Mouse (Mus musculus) MEL (cell line): ENCODE data around the gene Cep152. TPM values are rescaled to one million over a fixed set of nuclear protein-coding genes. Genes with fewer than 3 reads are reported as not detected.
A peak's percentile ranks its signal among the peaks of the same experiment; 100 is the strongest.

Source experiments
- DNase-seq: peaks from one replicate; pipeline ENCODE4 v3.0.0; 2011; ENCODE audit warnings: low read depth, low spot score
- H3K27ac ChIP-seq: 2 replicates; pipeline ENCODE4 v1.5.1; 2012; ENCODE audit warnings: low read depth, mild to moderate bottlenecking, control low read depth, low read length, moderate library complexity; ENCODE audit not compliant: control insufficient read depth
- H3K27me3 ChIP-seq, 2 experiments: fragments of 150-350 bp in 1 of 2; sonication (generic) in 1 of 2; 2 replicates each; pipeline ENCODE4 v1.6.1; 2012; ENCODE audit warnings: low read length in 2 of 2, mild to moderate bottlenecking in 2 of 2, improper control_type of control experiment in 1 of 2, moderate library complexity in 1 of 2; ENCODE audit not compliant: insufficient read depth in 2 of 2, control insufficient read depth in 1 of 2
- H3K36me3 ChIP-seq, 2 experiments: 2 replicates each; pipeline ENCODE4 v1.6.1; 2012 to 2014; ENCODE audit warnings: low read length in 2 of 2, improper control_type of control experiment in 1 of 2, inconsistent platforms in 1 of 2, mild to moderate bottlenecking in 1 of 2; ENCODE audit not compliant: insufficient read depth in 2 of 2, control insufficient read depth in 1 of 2
- H3K4me1 ChIP-seq, 2 experiments: fragments of 150-350 bp in 1 of 2; sonication (generic) in 1 of 2; 2 replicates each; pipeline ENCODE4 v1.6.1; 2012; ENCODE audit warnings: low read length in 2 of 2, improper control_type of control experiment in 1 of 2, mild to moderate bottlenecking in 1 of 2; ENCODE audit not compliant: insufficient read depth in 2 of 2, control insufficient read depth in 1 of 2
- H3K4me3 ChIP-seq, 2 experiments: fragments of 150-350 bp in 1 of 2; sonication (generic) in 1 of 2; 2 replicates each; pipeline ENCODE4 v1.5.1; 2012; ENCODE audit warnings: low read depth in 2 of 2, low read length in 2 of 2, mild to moderate bottlenecking in 2 of 2, moderate library complexity in 2 of 2, control low read depth in 1 of 2, improper control_type of control experiment in 1 of 2; ENCODE audit not compliant: control insufficient read depth in 1 of 2, insufficient read depth in 1 of 2
- H3K79me2 ChIP-seq: 2 replicates; pipeline ENCODE4 v1.6.1; 2012; ENCODE audit warnings: mild to moderate bottlenecking, low read length, moderate library complexity; ENCODE audit not compliant: control insufficient read depth, poor library complexity, insufficient read depth
- H3K9ac ChIP-seq: 2 replicates; pipeline ENCODE4 v1.6.1; 2012; ENCODE audit warnings: low read depth, mild to moderate bottlenecking, control low read depth, low read length, moderate library complexity; ENCODE audit not compliant: control insufficient read depth, poor library complexity, severe bottlenecking
- H3K9me3 ChIP-seq: fragments of 150-350 bp; sonication (generic); replicated peaks from 2 replicates; pipeline ENCODE4 v1.6.1; 2012; ENCODE audit warnings: mild to moderate bottlenecking, low read length, improper control_type of control experiment, moderate library complexity; ENCODE audit not compliant: insufficient read depth
- CHD1 ChIP-seq: IDR thresholded peaks from 2 replicates; pipeline ENCODE4 v1.6.1; 2012; ENCODE audit warnings: low read depth, mild to moderate bottlenecking, inconsistent platforms, low read length, improper control_type of control experiment
- CHD2 ChIP-seq: IDR thresholded peaks from 2 replicates; pipeline ENCODE4 v1.6.1; 2011; ENCODE audit warnings: low read length, improper control_type of control experiment
- CTCF ChIP-seq, 3 experiments: IDR thresholded peaks in 2 of 3; conservative IDR thresholded peaks in 1 of 3; 2 replicates each; pipeline ENCODE4 v1.5.1; 2011 to 2012; ENCODE audit warnings: low read length in 3 of 3, low read depth in 2 of 3, mild to moderate bottlenecking in 2 of 3, improper control_type of control experiment in 1 of 3, inconsistent platforms in 1 of 3, mixed read lengths in 1 of 3, moderate library complexity in 1 of 3; ENCODE audit not compliant: control insufficient read depth in 1 of 3, insufficient read depth in 1 of 3, poor library complexity in 1 of 3, severe bottlenecking in 1 of 3
- E2F4 ChIP-seq: IDR thresholded peaks from 2 replicates; pipeline ENCODE4 v1.6.1; 2011; ENCODE audit warnings: low read depth, low read length, improper control_type of control experiment, borderline replicate concordance
- ELF1 ChIP-seq: IDR thresholded peaks from 2 replicates; pipeline ENCODE4 v1.6.1; 2014; ENCODE audit warnings: low read depth, mild to moderate bottlenecking, inconsistent platforms, low read length, improper control_type of control experiment, moderate library complexity
- EP300 ChIP-seq, 2 experiments: IDR thresholded peaks; 2 replicates each; pipeline ENCODE4 v1.6.1; 2011; ENCODE audit warnings: improper control_type of control experiment in 2 of 2, low read length in 2 of 2, low read depth in 1 of 2, mild to moderate bottlenecking in 1 of 2
- GATA1 ChIP-seq: IDR thresholded peaks from 2 replicates; pipeline ENCODE4 v1.6.1; 2011; ENCODE audit warnings: low read depth, low read length, improper control_type of control experiment
- HCFC1 ChIP-seq: IDR thresholded peaks from 2 replicates; pipeline ENCODE4 v1.6.1; 2012; ENCODE audit warnings: low read depth, mild to moderate bottlenecking, inconsistent platforms, low read length, improper control_type of control experiment, moderate library complexity
- JUND ChIP-seq: IDR thresholded peaks from 2 replicates; pipeline ENCODE4 v1.6.1; 2011; ENCODE audit warnings: low read depth, mild to moderate bottlenecking, improper control_type of control experiment, low read length
- KAT2A ChIP-seq: conservative IDR thresholded peaks from 2 replicates; pipeline ENCODE4 v1.6.1; 2012; ENCODE audit warnings: low read depth, low read length, improper control_type of control experiment, inconsistent platforms
- MAFK ChIP-seq: IDR thresholded peaks from 2 replicates; pipeline ENCODE4 v1.6.1; 2011; ENCODE audit warnings: low read depth, mild to moderate bottlenecking, low read length, improper control_type of control experiment, borderline replicate concordance
- MAX ChIP-seq: IDR thresholded peaks from 2 replicates; pipeline ENCODE4 v1.6.1; 2011; ENCODE audit warnings: low read length, improper control_type of control experiment
- MAZ ChIP-seq: IDR thresholded peaks from 2 replicates; pipeline ENCODE4 v1.6.1; 2012; ENCODE audit warnings: low read depth, mild to moderate bottlenecking, inconsistent platforms, low read length, improper control_type of control experiment
- MEF2A ChIP-seq: IDR thresholded peaks from 2 replicates; pipeline ENCODE4 v1.6.1; 2014; ENCODE audit warnings: low read depth, mild to moderate bottlenecking, inconsistent platforms, low read length, improper control_type of control experiment; ENCODE audit not compliant: poor library complexity, insufficient replicate concordance, severe bottlenecking; ENCODE audit errors: extremely low read depth
- MXI1 ChIP-seq: IDR thresholded peaks from 2 replicates; pipeline ENCODE4 v1.6.1; 2011; ENCODE audit warnings: mild to moderate bottlenecking, low read depth, low read length, improper control_type of control experiment
- MYB ChIP-seq: IDR thresholded peaks from 2 replicates; pipeline ENCODE4 v1.6.1; 2011; ENCODE audit warnings: mild to moderate bottlenecking, low read depth, low read length, improper control_type of control experiment
- MYC ChIP-seq: IDR thresholded peaks from 2 replicates; pipeline ENCODE4 v1.6.1; 2011; ENCODE audit warnings: low read depth, mild to moderate bottlenecking, low read length, improper control_type of control experiment, moderate library complexity
- NELFE ChIP-seq: IDR thresholded peaks from 2 replicates; pipeline ENCODE4 v1.6.1; 2011; ENCODE audit warnings: low read depth, low read length, improper control_type of control experiment
- NRF1 ChIP-seq: IDR thresholded peaks from 2 replicates; pipeline ENCODE4 v1.6.1; 2014; ENCODE audit warnings: low read depth, mild to moderate bottlenecking, inconsistent platforms, low read length, improper control_type of control experiment, moderate library complexity; ENCODE audit not compliant: poor library complexity, insufficient read depth, severe bottlenecking
- POLR2A ChIP-seq, 2 experiments: IDR thresholded peaks; 2 replicates each; pipeline ENCODE4 v1.6.1; 2011 to 2012; ENCODE audit warnings: low read length in 2 of 2, mild to moderate bottlenecking in 2 of 2, control low read depth in 1 of 2, improper control_type of control experiment in 1 of 2, low read depth in 1 of 2, moderate library complexity in 1 of 2; ENCODE audit not compliant: control insufficient read depth in 1 of 2, insufficient read depth in 1 of 2, poor library complexity in 1 of 2
- POLR2AphosphoS2 ChIP-seq: IDR thresholded peaks from 2 replicates; pipeline ENCODE4 v1.6.1; 2011; ENCODE audit warnings: low read length, improper control_type of control experiment
- POLR2AphosphoS5 ChIP-seq: IDR thresholded peaks from 2 replicates; pipeline ENCODE4 v1.6.1; 2012; ENCODE audit warnings: low read depth, borderline replicate concordance, mild to moderate bottlenecking, inconsistent platforms, low read length, moderate library complexity, mixed read lengths
- RAD21 ChIP-seq: IDR thresholded peaks from 2 replicates; pipeline ENCODE4 v1.6.1; 2011; ENCODE audit warnings: mild to moderate bottlenecking, low read depth, low read length, improper control_type of control experiment
- RCOR1 ChIP-seq: IDR thresholded peaks from 2 replicates; pipeline ENCODE4 v1.6.1; 2012; ENCODE audit warnings: low read depth, mild to moderate bottlenecking, inconsistent platforms, low read length, improper control_type of control experiment
- SIN3A ChIP-seq: IDR thresholded peaks from 2 replicates; pipeline ENCODE4 v1.6.1; 2012; ENCODE audit warnings: low read length, improper control_type of control experiment, inconsistent platforms
- SMC3 ChIP-seq: IDR thresholded peaks from 2 replicates; pipeline ENCODE4 v1.6.1; 2011; ENCODE audit warnings: low read depth, low read length, improper control_type of control experiment
- TAL1 ChIP-seq: IDR thresholded peaks from 2 replicates; pipeline ENCODE4 v1.6.1; 2012; ENCODE audit warnings: mild to moderate bottlenecking, inconsistent platforms, low read length, moderate library complexity, mixed read lengths
- TCF12 ChIP-seq: IDR thresholded peaks from 2 replicates; pipeline ENCODE4 v1.6.1; 2014; ENCODE audit warnings: low read depth, mild to moderate bottlenecking, inconsistent platforms, low read length, improper control_type of control experiment, moderate library complexity
- UBTF ChIP-seq: IDR thresholded peaks from 2 replicates; pipeline ENCODE4 v1.6.1; 2012; ENCODE audit warnings: low read depth, mild to moderate bottlenecking, inconsistent platforms, low read length, improper control_type of control experiment, moderate library complexity, borderline replicate concordance; ENCODE audit not compliant: insufficient read depth
- USF1 ChIP-seq: IDR thresholded peaks from 2 replicates; pipeline ENCODE4 v1.6.1; 2014; ENCODE audit warnings: low read depth, mild to moderate bottlenecking, inconsistent platforms, low read length, improper control_type of control experiment, moderate library complexity
- ZC3H11A ChIP-seq: IDR thresholded peaks from 2 replicates; pipeline ENCODE4 v1.6.1; 2012; ENCODE audit warnings: low read depth, mild to moderate bottlenecking, inconsistent platforms, low read length, improper control_type of control experiment
- ZMIZ1 ChIP-seq: IDR thresholded peaks from 2 replicates; pipeline ENCODE4 v1.6.1; 2012; ENCODE audit warnings: low read depth, mild to moderate bottlenecking, inconsistent platforms, low read length, improper control_type of control experiment, moderate library complexity
- ZNF384 ChIP-seq: IDR thresholded peaks from 2 replicates; pipeline ENCODE4 v1.6.1; 2012; ENCODE audit warnings: low read depth, mild to moderate bottlenecking, inconsistent platforms, low read length, improper control_type of control experiment
- polyA plus RNA-seq, 2 experiments: library from polyadenylated mRNA; stranded (reverse) in 1 of 2; unstranded in 1 of 2; fragments of >175 nt in 1 of 2; fragments of >200 nt in 1 of 2; gene quantifications; 2 replicates each; pipeline versions ENCODE4 v1.2.1 to v1.2.4; 2012; ENCODE audit warnings: low replicate concordance in 2 of 2, low read depth in 1 of 2; ENCODE audit not compliant: insufficient read length in 2 of 2, insufficient read depth in 1 of 2, missing spikeins in 1 of 2
- total RNA-seq: library from RNA; depleted of rRNA; stranded (reverse); fragments of 300-350 nt; gene quantifications from 2 replicates; pipeline ENCODE4 v1.2.3, GENCODE M21; 2012

Gene Cep152
- total and polyA plus RNA-seq, 3 experiments, result 13.9 to 14.1 TPM; not detected in 1

- TF ChIP-seq ELF1, result peak; percentile 88
- TF ChIP-seq KAT2A, result peak; percentile 64
- peak; percentile 67 to 72; a peak in 2 of 4 replicates for TF ChIP-seq POLR2A (IDR thresholded peaks at IDR 0.05; ENCODE audit: control insufficient read depth in 1 of 2, insufficient read depth in 1 of 2, low read depth in 1 of 2, low read length in 2 of 2, poor library complexity in 1 of 2)
Measured at GRCm38 (mm10) chr2:125624837-125625351, at the start of gene Cep152 (continued).

GRCm38 (mm10) chr2:125672957-125673631 is 48.2 kb upstream of the Cep152 start, which contains the start of gene Eid1:
Eid1 (plus strand) TSS chr2:125673095.
- DNase-seq, result peak; percentile 92
- H3K4me1 ChIP-seq, result peaks cover 5 to 12% of the 10 kb centered on the region in 2 experiments; a peak in 3 of 4 replicates
- no peaks in the 10 kb centered on the region for H3K27me3 ChIP-seq
- H3K79me2 ChIP-seq, result peaks cover 9% of the 10 kb centered on the region
- peak within 1 kb of the TSS; percentile 91 for H3K9ac ChIP-seq
- peak within 1 kb of the TSS; percentile 68 to 87 for H3K4me3 ChIP-seq
- H3K36me3 ChIP-seq, result peaks cover 0 to 15% of the 10 kb centered on the region in 2 experiments; a peak in 2 of 4 replicates
- H3K27ac ChIP-seq, result peak within 1 kb of the TSS; percentile 73
- H3K9me3 ChIP-seq, result no peaks in the 10 kb centered on the region
- TF ChIP-seq ZC3H11A, result no peak
- no peak for TF ChIP-seq TAL1
- 0 out of 4 replicates have a peak, but pooled peaks of 1 of the 2 experiments have one; percentile 10 for TF ChIP-seq EP300 (IDR thresholded peaks at IDR 0.05; ENCODE audit: low read depth in 1 of 2, low read length in 2 of 2)
- TF ChIP-seq POLR2AphosphoS2, result peak; percentile 64; the same call in 1 of the 2 replicates
- no peak for TF ChIP-seq RCOR1
- TF ChIP-seq TCF12, result 0 out of 2 replicates have a peak, but pooled peaks have one; percentile 27
- peak; percentile 54 to 77; a peak in 2 of 4 replicates for TF ChIP-seq POLR2A (IDR thresholded peaks at IDR 0.05; ENCODE audit: control insufficient read depth in 1 of 2, insufficient read depth in 1 of 2, low read depth in 1 of 2, low read length in 2 of 2, poor library complexity in 1 of 2)
- peak; percentile 72 for TF ChIP-seq MXI1
- peak; percentile 66 for TF ChIP-seq USF1
- TF ChIP-seq MEF2A, result no peak
- no peak for TF ChIP-seq CHD1
- 0 out of 2 replicates have a peak, but pooled peaks have one; percentile 50 for TF ChIP-seq ZMIZ1
- no peak for TF ChIP-seq RAD21
- no peak for TF ChIP-seq E2F4
- TF ChIP-seq KAT2A, result no peak
- TF ChIP-seq MAFK, result no peak
- peak; percentile 77 for TF ChIP-seq MYC
- no peak for TF ChIP-seq MYB
- peak; percentile 69 for TF ChIP-seq HCFC1
- no peak for TF ChIP-seq GATA1
- TF ChIP-seq POLR2AphosphoS5, result no peak
- peak; percentile 77; the same call in 1 of the 2 replicates for TF ChIP-seq NELFE
- TF ChIP-seq MAX, result peak; percentile 86
- TF ChIP-seq NRF1, result peak; percentile 88
- no peak for TF ChIP-seq CTCF (IDR thresholded peaks at IDR 0.05 in 2 of 3, conservative IDR thresholded peaks at IDR 0.05 in 1 of 3; ENCODE audit: control insufficient read depth in 1 of 3, insufficient read depth in 1 of 3, low read depth in 2 of 3, low read length in 3 of 3, poor library complexity in 1 of 3, severe bottlenecking in 1 of 3)
- no peak for TF ChIP-seq CHD2
- TF ChIP-seq ELF1, result no peak
- TF ChIP-seq MAZ, result peak; percentile 58; the same call in 1 of the 2 replicates
- TF ChIP-seq SMC3, result no peak
- no peak for TF ChIP-seq JUND
- no peak; the same call in 1 of the 2 replicates for TF ChIP-seq UBTF
- TF ChIP-seq SIN3A, result peak; percentile 40
- TF ChIP-seq ZNF384, result peak; percentile 83
